Comparison of ENCODE assay signal across 8 mouse cellular contexts in genomic region chrX:50597105-50597504, GRCm38 (mm10).
DNase-seq lines count a peak whose midpoint lies in the region; ATAC-seq and TF ChIP-seq lines count a peak whose summit lies in the region.

No protein-coding gene starts in this region.

- H3K9ac ChIP-seq in heart, embryonic 13.5 days = 0 out of 2 replicates have a peak overlapping the region, but pooled peaks have one; percentile 19
- no peak overlapping the region for H3K9ac ChIP-seq in limb, embryonic 14.5 days (ENCODE audit: low read depth, low read length, severe bottlenecking)
- H3K9ac ChIP-seq in neural tube, embryonic 11.5 days (ENCODE audit: low read length) = no peak overlapping the region

- WGBS in thymus, adult 2 months = 100% methylated on average over 6 of the region's 6 CpGs
- WGBS in heart, embryonic 13.5 days = 73% methylated on average over 6 of the region's 6 CpGs
- WGBS in limb, embryonic 14.5 days = 60% methylated on average over 6 of the region's 6 CpGs
- 75% methylated on average over 6 of the region's 6 CpGs for WGBS in neural tube, embryonic 11.5 days

- no peaks in the 10 kb centered on the region for H3K9me3 ChIP-seq in erythroblast, embryonic 14.5 days (ENCODE audit: control insufficient read depth, low read length)
- H3K9me3 ChIP-seq in heart, embryonic 13.5 days = no peaks in the 10 kb centered on the region
- H3K9me3 ChIP-seq in limb, embryonic 14.5 days (ENCODE audit: control insufficient read depth, low read length) = no peaks in the 10 kb centered on the region
- no peaks in the 10 kb centered on the region for H3K9me3 ChIP-seq in neural tube, embryonic 11.5 days (ENCODE audit: control insufficient read depth, low read length)

- TF ChIP-seq POLR2A in thymus, adult 2 months (IDR thresholded peaks at IDR 0.05; ENCODE audit: control insufficient read depth, extremely low read depth, insufficient read depth, low read length, poor library complexity) = no peak
- TF ChIP-seq POLR2A in limb, embryonic 14.5 days (IDR thresholded peaks at IDR 0.05; ENCODE audit: borderline replicate concordance, extremely low read depth, insufficient read depth, insufficient read length) = no peak

- peak overlapping the region; percentile 56 for H3K4me3 ChIP-seq in erythroblast, embryonic 14.5 days (replicated peaks)
- H3K4me3 ChIP-seq in thymus, adult 2 months (ENCODE audit: control insufficient read depth, insufficient read depth, low read length) = no peak overlapping the region
- peak overlapping the region; percentile 36; the same call in 1 of the 2 replicates for H3K4me3 ChIP-seq in heart, embryonic 13.5 days
- H3K4me3 ChIP-seq in limb, embryonic 14.5 days (replicated peaks; ENCODE audit: low read length) = peak overlapping the region; percentile 18
- no peak overlapping the region for H3K4me3 ChIP-seq in neural tube, embryonic 11.5 days (ENCODE audit: low read depth, low read length)

- H3K27ac ChIP-seq in thymus, adult 2 months (ENCODE audit: control insufficient read depth, insufficient read depth, low read length) = no peak overlapping the region
- no peak overlapping the region for H3K27ac ChIP-seq in heart, embryonic 13.5 days (replicated peaks)
- 0 out of 2 replicates have a peak overlapping the region, but pooled peaks have one; percentile 58 for H3K27ac ChIP-seq in limb, embryonic 14.5 days (replicated peaks; ENCODE audit: low read depth, low read length)
- H3K27ac ChIP-seq in neural tube, embryonic 11.5 days (ENCODE audit: low read depth, low read length) = no peak overlapping the region

- no peak for TF ChIP-seq CTCF in thymus, adult 2 months (IDR thresholded peaks at IDR 0.05; ENCODE audit: borderline replicate concordance, control insufficient read depth, extremely low read depth, insufficient read depth, low read length, poor library complexity)

- H3K4me2 ChIP-seq in heart, embryonic 13.5 days = peak overlapping the region; percentile 47
- H3K4me2 ChIP-seq in limb, embryonic 14.5 days (replicated peaks; ENCODE audit: low read depth, low read length, severe bottlenecking) = no peak overlapping the region; the same call in 1 of the 2 replicates
- H3K4me2 ChIP-seq in neural tube, embryonic 11.5 days (ENCODE audit: low read depth) = no peak overlapping the region

- H3K4me1 ChIP-seq in erythroblast, embryonic 14.5 days (ENCODE audit: control insufficient read depth) = peaks cover 3% of the 10 kb centered on the region; the same call in 1 of the 2 replicates
- H3K4me1 ChIP-seq in thymus, adult 2 months (replicated peaks; ENCODE audit: control insufficient read depth, insufficient read depth, low read length) = no peaks in the 10 kb centered on the region
- H3K4me1 ChIP-seq in heart, embryonic 13.5 days = no peaks in the 10 kb centered on the region
- no peaks in the 10 kb centered on the region for H3K4me1 ChIP-seq in limb, embryonic 14.5 days (ENCODE audit: control insufficient read depth, insufficient read depth, low read length)
- H3K4me1 ChIP-seq in neural tube, embryonic 11.5 days (ENCODE audit: control insufficient read depth, insufficient read depth, low read length) = no peaks in the 10 kb centered on the region

- H3K27me3 ChIP-seq in erythroblast, embryonic 14.5 days (ENCODE audit: control insufficient read depth) = no peaks in the 10 kb centered on the region
- H3K27me3 ChIP-seq in thymus, adult 2 months (ENCODE audit: control insufficient read depth, insufficient read depth, low read length) = no peaks in the 10 kb centered on the region
- no peaks in the 10 kb centered on the region for H3K27me3 ChIP-seq in heart, embryonic 13.5 days (replicated peaks)
- no peaks in the 10 kb centered on the region for H3K27me3 ChIP-seq in limb, embryonic 14.5 days (ENCODE audit: control insufficient read depth, insufficient read depth, low read length)
- H3K27me3 ChIP-seq in neural tube, embryonic 11.5 days (ENCODE audit: control insufficient read depth, insufficient read depth, low read length) = no peaks in the 10 kb centered on the region

- ATAC-seq in erythroblast, adult 5-6 weeks (replicated peaks; ENCODE audit: low FRiP score, poor library complexity, severe bottlenecking) = no peak
- ATAC-seq in heart, embryonic 13.5 days (ENCODE audit: extremely low read depth, insufficient number of reproducible peaks, low FRiP score, low TSS enrichment) = no peak
- ATAC-seq in limb, embryonic 14.5 days (ENCODE audit: low FRiP score, low read depth) = no peak
- ATAC-seq in neural tube, embryonic 11.5 days (ENCODE audit: insufficient read depth, low FRiP score, low TSS enrichment) = no peak

- DNase-seq in thymus, postnatal 4 days = peak; percentile 22
- no peak for DNase-seq in thymus, adult 2 months
- DNase-seq in limb, embryonic 14.5 days (ENCODE audit: low spot score) = no peak
- DNase-seq in neural tube, embryonic 11.5 days (ENCODE audit: low spot score) = peak; percentile 67
- DNase-seq in adrenal gland, adult 8-10 months = no peak

- H3K36me3 ChIP-seq in erythroblast, embryonic 14.5 days (ENCODE audit: control insufficient read depth) = peaks cover 3% of the 10 kb centered on the region; the same call in 1 of the 2 replicates
- no peaks in the 10 kb centered on the region for H3K36me3 ChIP-seq in thymus, adult 2 months (ENCODE audit: control insufficient read depth, insufficient read depth, low read length)
- H3K36me3 ChIP-seq in heart, embryonic 13.5 days = peaks cover 51% of the 10 kb centered on the region
- H3K36me3 ChIP-seq in limb, embryonic 14.5 days (ENCODE audit: control insufficient read depth, insufficient read depth, low read length) = peaks cover 17% of the 10 kb centered on the region
- no peaks in the 10 kb centered on the region for H3K36me3 ChIP-seq in neural tube, embryonic 11.5 days (ENCODE audit: control insufficient read depth, insufficient read depth, low read length)

Comparison
In these comparisons a context has a peak if more than half of its experiments do, and no peak if none do; other contexts are left out.
1. DNase-seq: peak in thymus, postnatal 4 days (single experiment) and neural tube, embryonic 11.5 days (single experiment); none in thymus, adult 2 months (single experiment), limb, embryonic 14.5 days (single experiment) and adrenal gland, adult 8-10 months (single experiment).
2. H3K4me3 ChIP-seq: peak in erythroblast, embryonic 14.5 days (single experiment), heart, embryonic 13.5 days (single experiment) and limb, embryonic 14.5 days (single experiment); none in thymus, adult 2 months (single experiment) and neural tube, embryonic 11.5 days (single experiment).